Mouse (Mus musculus): ENCODE data around the gene Rnf126.

The Rnf126 gene

DNA sequence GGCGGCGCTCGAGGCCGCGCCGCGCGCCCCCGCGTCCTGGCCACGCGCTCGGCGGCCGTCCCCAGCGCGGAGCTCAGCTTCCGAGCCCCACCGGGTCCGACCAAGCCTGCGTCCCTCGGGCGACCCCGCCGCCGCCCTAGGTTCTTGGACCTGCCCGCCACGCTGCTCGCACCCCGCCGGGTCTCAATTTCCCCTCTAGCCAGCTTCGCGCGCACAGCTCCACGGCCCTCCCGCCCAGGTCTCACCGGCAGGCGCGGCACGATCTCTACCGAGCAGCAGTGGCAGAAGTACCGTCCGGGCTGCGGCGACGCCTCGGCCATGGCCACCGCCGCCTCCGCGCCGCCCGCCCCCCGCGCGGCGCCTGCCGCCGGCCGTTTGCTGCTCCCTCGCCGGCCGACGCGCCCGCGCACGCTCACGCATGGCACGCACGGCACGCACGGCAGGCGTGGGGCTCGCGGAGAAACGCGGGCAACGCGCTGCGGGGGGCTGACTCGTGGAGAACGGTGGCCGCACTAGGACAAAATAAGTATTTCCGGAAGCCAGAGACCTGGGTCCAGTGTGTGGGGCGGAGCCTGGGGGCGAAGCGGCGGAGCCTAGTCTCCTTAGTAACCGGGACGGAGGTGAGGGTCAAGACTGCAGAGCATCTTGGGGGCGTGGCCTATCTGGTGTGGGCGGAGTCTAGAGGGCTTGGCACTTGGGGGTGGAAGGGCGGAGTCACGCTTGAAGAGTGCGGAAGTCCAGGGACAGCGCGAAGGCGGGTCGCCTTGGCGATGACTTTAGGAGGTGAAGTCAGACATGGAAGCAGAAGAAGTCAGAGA, at the start of gene Rnf126:
Gene Rnf126 (minus strand): TSS at position 445 of the 818 bp plus-strand sequence.
- DNase-seq (ENCODE audit: low spot score), result peak; percentile 99

DNA sequence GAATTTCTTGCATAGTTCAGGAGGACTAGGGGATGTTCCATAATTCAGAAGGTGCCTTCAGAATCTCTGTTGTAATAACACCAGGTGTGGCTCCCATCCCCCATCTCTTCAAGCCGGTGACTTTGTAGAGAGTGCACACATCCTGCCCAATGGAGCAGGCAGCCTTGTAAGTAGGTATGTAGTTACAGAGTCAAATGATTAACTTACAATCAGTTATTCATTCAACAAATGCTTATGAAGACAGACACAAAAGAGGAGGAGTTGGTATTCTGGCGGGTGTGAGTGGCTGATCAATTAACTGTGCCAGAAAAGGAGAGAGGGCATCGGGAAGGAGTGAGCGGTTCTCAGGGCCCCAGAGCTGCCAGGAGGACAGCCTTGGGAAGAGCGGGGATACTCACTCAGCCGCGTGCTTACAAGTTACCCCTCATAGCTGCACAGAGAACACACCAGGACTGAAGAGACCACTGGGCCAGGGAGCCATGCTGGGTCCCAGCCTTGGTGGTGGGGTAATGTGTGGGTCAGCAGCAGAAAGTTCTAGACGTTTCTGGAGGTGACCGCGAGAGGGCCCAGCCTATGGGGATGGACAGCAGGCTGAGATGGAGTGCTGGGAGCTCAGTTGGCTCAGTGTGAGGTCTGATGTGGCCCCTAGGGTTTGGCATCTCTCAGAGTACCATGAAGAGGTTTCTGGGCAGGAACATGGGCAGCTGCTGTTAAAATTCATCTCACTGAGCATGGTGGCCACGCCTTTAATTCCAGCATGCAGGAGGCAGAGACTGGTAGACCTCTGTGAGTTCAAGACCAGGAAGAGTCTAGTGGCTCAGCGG, 49.1 kb upstream of the Rnf126 start:
- no peak for DNase-seq (ENCODE audit: low spot score)

DNA sequence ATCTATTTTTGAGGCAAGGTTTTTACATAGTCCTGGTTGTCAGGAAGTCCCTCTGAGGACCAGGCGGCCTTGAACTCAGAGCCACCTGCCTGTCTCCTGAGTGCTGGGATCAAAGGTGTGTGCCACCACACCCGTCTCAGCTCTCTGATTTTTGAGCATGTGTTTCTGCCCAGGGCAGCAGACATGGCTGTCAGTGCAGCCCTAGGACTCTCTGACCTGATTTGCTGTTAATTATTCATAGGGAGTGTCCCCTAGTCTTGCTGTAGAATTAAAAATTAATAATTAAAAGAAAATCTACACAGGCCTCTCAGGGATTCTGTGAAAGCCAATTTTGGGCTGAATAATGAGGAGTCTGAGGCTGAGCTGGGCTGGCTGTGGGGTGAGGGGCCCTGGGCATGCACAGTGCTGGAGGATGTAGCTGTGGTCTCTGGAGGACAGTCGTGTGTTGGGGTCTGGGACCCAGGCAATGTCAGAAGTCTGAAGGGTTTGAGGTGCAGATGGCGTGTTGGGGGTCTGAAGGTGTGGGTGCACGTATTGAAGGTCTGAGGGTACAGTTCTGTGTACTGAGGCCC, 47.6 kb upstream of the Rnf126 start:
- DNase-seq (ENCODE audit: low spot score), result no peak

- peak; percentile 87 for DNase-seq (ENCODE audit: low spot score)
These were observed 45.2 kb upstream of the Rnf126 start for GRCm38 (mm10) chr10:79811736-79812637.

DNA sequence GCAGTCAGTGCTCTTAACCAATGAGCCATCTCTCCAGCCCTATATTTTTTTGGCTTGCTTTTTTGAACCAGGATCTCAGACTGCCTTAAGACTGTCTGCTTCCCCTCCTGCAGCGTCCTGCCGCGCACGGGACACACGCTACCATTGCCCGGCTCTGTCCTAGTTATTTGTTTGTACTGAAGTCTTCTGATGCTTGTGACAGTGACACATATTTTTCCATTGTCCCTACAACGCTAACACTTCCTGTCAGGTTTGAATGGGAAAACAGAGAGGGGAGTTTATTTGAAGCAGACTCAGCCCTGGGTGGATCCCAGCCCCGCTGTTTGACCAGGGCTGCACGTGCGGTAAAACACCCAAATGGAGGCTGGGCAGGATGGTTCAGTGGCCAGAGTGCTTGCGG, 42.0 kb upstream of the Rnf126 start:
- DNase-seq (ENCODE audit: low spot score), result no peak

DNA sequence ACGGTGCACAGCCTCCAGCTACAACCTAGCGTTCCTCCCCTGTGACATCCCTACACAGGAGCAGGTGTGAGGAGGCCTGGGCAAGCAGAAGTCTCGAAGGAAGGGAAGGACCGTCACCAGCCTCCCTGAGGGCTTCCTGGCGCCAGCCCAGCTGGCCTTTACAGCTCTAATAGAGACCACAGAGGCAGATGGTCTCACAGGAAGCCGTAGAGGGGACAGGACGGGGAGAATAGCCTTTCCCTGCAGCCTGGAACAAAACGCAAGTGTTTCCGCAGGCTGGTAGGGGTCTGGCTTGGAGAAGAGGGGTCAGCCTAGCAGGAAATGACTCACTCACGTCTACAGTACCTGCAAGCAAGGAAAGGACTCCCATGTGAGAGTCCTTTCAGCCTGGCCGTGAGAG, 41.1 kb upstream of the Rnf126 start:
- DNase-seq (ENCODE audit: low spot score), result no peak

DNA sequence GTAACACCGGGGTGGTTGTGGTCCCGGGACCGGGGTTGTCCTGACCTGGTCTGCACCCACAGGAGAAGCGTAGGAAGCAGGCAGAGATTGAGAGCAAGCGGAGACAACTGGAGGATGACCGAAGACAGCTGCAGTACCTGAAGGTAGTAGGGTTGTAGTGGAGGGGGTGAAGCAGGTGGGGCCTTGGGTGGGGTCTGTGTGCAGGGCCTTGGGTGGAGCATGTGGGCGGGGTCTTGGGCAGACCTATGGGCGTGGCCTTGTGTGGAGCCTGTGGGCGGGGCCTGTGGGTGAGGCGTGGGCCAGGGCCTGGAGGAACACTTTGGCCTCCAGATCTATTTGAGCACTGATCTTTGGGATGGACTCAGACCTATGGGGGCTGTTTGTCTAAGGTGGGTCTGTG, 40.2 kb upstream of the Rnf126 start:
- DNase-seq (ENCODE audit: low spot score), result no peak

- DNase-seq (ENCODE audit: low spot score), result no peak
These were observed 39.6 kb upstream of the Rnf126 start for GRCm38 (mm10) chr10:79806331-79806730.

GRCm38 (mm10) chr10:79805636-79806035, 38.9 kb upstream of the Rnf126 start:
- no peak for DNase-seq (ENCODE audit: low spot score)

DNA sequence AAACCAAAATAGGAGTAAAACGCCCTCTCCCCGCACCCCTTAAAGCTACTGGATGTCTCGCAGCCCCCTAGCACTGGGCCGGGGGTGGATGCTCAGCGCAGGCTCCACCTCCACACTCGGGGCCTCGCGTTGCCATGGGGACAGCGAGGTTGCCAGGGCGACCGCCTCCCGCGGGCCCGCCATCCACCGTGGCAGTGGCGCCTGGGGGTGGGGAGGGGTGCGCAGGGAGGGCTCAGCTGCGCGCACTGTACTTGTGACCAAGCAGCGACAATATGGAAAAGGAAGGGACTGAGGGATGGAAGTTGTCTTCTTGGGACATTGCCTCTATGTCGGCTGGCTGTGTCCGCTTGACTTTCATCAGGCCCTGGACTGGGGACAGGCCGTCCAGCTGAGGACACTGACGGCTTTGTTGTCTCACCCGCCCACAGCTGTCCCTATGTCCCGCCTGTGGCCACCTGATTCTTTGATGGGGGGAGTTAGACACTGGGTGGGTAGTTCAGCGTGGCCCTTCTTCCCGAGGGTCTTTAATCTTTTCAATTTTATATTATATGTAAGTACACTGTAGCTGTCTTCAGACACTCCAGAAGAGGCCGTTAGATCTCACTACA, 37.1 kb upstream of the Rnf126 start:
- DNase-seq (ENCODE audit: low spot score), result peak; percentile 91

GRCm38 (mm10) chr10:79802331-79802971, 35.7 kb upstream of the Rnf126 start:
- peak; percentile 46 for DNase-seq (ENCODE audit: low spot score)

DNA sequence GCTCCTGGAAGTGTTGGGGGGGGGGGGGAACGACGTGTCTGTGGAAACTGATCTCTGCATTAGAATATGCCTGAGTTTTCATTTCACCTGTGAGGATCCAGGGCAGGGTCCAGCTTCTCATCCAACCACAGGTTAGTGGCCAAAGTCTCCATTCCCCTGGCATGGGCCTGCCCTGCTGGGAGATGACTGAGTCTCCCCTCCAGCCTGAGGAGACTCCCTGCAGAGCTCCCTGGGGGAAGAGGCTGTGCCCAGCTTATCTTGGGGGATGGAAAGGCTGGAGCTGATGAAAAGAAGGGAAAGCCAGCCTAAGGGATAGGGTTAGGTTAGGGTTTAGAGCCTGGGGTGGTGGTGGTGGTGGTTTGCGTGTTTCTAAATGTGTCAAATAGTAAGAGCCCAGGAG, 35.1 kb upstream of the Rnf126 start:
- no peak for DNase-seq (ENCODE audit: low spot score)

DNA sequence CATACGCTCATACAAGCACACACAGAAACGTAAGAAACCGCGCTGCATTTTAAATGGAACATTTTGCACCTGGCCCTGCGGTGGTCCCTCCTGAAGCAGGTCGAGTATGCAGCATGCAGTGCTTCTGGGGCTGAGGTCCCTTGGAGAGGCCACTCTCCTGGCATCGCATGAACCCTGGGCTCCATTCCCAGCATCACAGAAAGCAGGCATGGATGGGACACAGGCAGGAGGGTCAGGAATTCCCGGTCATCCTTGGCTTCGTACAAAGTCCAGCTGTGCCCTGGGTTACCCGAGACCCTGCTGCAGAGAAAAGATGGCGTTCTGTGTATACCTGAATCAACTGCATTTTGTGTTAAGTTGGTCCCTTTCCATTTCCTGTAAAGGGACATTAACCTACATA, 33.8 kb upstream of the Rnf126 start:
- no peak for DNase-seq (ENCODE audit: low spot score)

DNA sequence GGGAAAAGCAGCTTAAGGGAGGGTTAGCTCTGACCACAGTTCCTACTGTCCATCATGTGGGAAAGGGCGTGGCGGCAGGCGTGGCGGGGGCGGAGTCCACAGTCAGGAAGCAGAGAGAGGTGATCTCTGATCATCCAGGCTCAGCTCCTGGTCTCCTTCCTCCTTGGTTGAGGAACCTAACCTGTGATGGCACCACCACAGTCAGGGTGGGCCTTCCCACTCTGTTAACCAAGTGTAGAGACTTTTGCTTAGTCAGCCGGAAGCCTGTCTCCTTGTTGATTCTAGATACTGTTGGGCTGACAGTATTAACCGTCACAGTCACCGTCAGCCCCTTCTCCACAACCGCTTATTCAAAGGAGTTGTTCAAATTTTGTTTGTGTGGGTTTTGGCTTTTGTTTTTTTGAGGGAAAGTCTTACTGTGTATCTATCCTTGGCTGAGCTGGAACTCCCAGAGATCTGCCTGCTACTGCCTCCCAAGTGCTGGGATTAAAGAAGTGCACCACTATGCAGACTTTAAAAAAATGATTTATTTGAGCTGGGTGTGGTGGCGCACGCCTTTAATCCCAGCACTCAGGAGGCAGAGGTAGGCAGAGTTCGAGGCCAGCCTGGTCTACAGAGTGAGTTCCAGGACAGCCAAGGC, 31.7 kb upstream of the Rnf126 start:
- no peak for DNase-seq (ENCODE audit: low spot score)

DNA sequence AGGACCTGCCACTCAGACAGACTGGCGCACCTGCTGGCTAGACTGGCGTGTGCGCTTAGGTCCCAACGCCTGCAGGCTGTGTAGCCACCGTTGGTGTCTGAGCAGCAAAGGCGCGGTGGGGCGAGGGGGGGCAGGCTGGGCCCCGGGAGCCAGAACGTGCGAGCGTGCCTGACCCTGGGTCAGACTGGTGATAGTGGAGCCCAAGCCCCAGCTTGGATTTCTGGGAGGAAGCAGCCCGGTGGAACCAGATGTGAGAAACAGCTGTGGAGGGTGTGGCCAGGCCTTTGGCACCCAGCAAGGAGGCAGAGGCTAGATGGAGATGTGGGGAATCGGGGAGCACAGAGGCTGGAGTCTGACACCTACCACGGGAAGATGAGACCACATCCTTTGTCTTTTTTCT, 30.6 kb upstream of the Rnf126 start:
- DNase-seq (ENCODE audit: low spot score), result no peak

DNA sequence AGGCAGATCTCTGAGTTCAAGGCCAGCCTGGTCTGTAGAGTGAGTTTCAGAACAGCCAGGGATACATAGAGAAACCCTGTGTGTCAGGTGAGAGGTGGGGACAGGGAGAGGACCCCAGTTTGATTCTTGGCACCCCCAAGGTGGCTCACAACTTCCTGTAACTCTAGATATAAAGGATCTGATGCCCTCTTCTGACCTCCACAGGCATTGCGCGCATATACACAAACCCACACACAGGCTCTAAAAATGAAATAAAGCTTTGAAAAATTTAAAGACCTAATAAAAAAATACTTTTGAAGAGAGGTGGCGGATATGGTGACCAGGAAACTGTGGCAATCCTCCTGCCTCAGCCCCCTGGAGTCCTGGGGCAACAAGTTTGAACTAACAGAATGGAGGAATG, 29.2 kb upstream of the Rnf126 start:
- no peak for DNase-seq (ENCODE audit: low spot score)

GRCm38 (mm10) chr10:79794491-79794931, 27.8 kb upstream of the Rnf126 start:
- no peak for DNase-seq (ENCODE audit: low spot score)

GRCm38 (mm10) chr10:79793738-79794490, 27.2 kb upstream of the Rnf126 start:
- peak; percentile 68 for DNase-seq (ENCODE audit: low spot score)

DNA sequence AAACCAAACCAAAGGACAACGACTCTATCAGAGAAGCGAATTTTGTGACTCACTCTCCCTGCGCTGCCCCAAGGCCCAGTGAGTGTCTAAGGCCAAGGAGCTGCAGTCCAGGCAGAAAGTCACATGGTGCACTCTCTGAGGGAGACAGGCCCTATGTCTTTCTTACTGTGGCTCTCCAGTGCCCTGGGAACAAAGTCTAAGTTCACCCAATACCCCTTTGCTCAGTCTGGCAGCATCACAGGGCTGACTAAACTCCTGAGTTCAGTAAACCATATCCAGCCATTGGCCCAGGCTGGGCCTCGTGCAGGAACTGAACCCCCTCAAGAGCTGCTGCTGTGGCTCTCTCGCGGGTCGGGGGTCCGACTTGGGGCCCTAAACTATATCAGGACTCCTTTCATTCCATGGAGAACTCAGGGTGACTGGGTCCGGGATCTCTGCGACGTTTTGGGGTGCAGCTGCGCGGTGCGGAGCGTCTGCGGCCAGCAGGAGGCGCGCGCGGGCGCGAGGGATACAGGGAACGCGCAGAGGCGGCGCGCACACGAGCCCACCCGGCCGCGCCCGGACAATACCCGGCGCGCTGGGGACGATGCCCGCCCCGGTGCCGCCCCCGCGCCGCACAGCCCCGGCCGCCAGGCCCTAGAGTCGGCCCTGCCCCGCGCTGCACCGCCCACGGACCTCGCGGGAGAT, 26.4 kb upstream of the Rnf126 start, which contains the start of gene Palm:
Gene Palm (plus strand): TSS at position 522 of the 687 bp plus-strand sequence.
- DNase-seq (ENCODE audit: low spot score), result peak; percentile 85

All from layer of hippocampus, adult 11-12 months (tissue).